Mouse (Mus musculus) midbrain, embryonic 14.5 days (tissue): ENCODE measurements at regions not wholly inside any gene's neighbourhood (a gene's known extent, or its start where the extent isn't known, plus 50 kb on each side); places are given as distances from the start of the nearest gene placed in this dataset.
A peak's percentile ranks its signal among the peaks of the same experiment; 100 is the strongest.

Experiments used
- ATAC-seq: fragments of 200-750 bp; cut with Nextera tagmentation; 2 replicates; pipeline ENCODE4 v1.8.0; 2017; ENCODE audit warnings: moderate number of reproducible peaks, moderate library complexity; ENCODE audit not compliant: low FRiP score, low TSS enrichment
- DNase-seq: peaks from one replicate; pipeline ENCODE4 v3.0.0-alpha.2; 2015
- H3K27ac ChIP-seq: fragments of 300-500 bp; sonication (generic); replicated peaks from 2 replicates; pipeline ENCODE4 v1.5.1; 2014; ENCODE audit warnings: mild to moderate bottlenecking, low read depth, low read length, moderate library complexity
- H3K27me3 ChIP-seq: fragments of 300-500 bp; sonication (generic); 2 replicates; pipeline ENCODE4 v1.6.1; 2014; ENCODE audit warnings: low read length, control low read depth, mixed read lengths; ENCODE audit not compliant: control insufficient read depth, insufficient read depth
- H3K36me3 ChIP-seq: fragments of 300-500 bp; sonication (generic); 2 replicates; pipeline ENCODE4 v1.6.1; 2014; ENCODE audit warnings: low read length, control low read depth; ENCODE audit not compliant: control insufficient read depth, insufficient read depth
- H3K4me1 ChIP-seq: fragments of 300-500 bp; sonication (generic); 2 replicates; pipeline ENCODE4 v1.6.1; 2014; ENCODE audit warnings: mild to moderate bottlenecking, antibody characterized with exemption, low read length, control low read depth; ENCODE audit not compliant: control insufficient read depth, insufficient read depth
- H3K4me2 ChIP-seq: fragments of 300-500 bp; sonication (generic); 2 replicates; pipeline ENCODE4 v1.6.1; 2014; ENCODE audit warnings: mild to moderate bottlenecking, low read length, moderate library complexity
- H3K4me3 ChIP-seq: fragments of 300-500 bp; sonication (generic); replicated peaks from 2 replicates; pipeline ENCODE4 v1.5.1; 2014; ENCODE audit warnings: low read depth, low read length
- H3K9ac ChIP-seq: fragments of 300-500 bp; sonication (generic); replicated peaks from 2 replicates; pipeline ENCODE4 v1.6.1; 2014; ENCODE audit warnings: mild to moderate bottlenecking, low read length, moderate library complexity
- H3K9me3 ChIP-seq: fragments of 300-500 bp; sonication (generic); 2 replicates; pipeline ENCODE4 v1.6.1; 2016; ENCODE audit warnings: low read length, control low read depth, mixed read lengths; ENCODE audit not compliant: control insufficient read depth
- WGBS: fragments of 180-500 bp; shearing (Covaris S2); extraction: QIAGEN DNeasy Blood & Tissue Kit; methylation state at CpG from one replicate; pipeline ENCODE4 v1.1.7; 2014; 5-methylcytosine and 5-hydroxymethylcytosine counted together

- H3K9ac ChIP-seq: no peak overlapping the region
- no peak overlapping the region for H3K4me2 ChIP-seq
- H3K27ac ChIP-seq: no peak overlapping the region
- DNase-seq (peak; percentile 75), ATAC-seq (no peak)
- no peaks in the 10 kb centered on the region for H3K9me3 ChIP-seq
- no peaks in the 10 kb centered on the region for H3K27me3 ChIP-seq
- H3K36me3 ChIP-seq: no peaks in the 10 kb centered on the region
- no peaks in the 10 kb centered on the region for H3K4me1 ChIP-seq
- no peak overlapping the region for H3K4me3 ChIP-seq
Observed at GRCm38 (mm10) chr2:96234613-96235012, 83.4 kb upstream of the Lrrc4c start.

- Histone ChIP-seq H3K9me3 (no peaks in the 10 kb centered on the region), H3K9ac (no peak overlapping the region), H3K27me3 (no peaks in the 10 kb centered on the region), H3K4me3 (no peak overlapping the region), H3K27ac (no peak overlapping the region), H3K4me1 (no peaks in the 10 kb centered on the region), H3K36me3 (no peaks in the 10 kb centered on the region), H3K4me2 (no peak overlapping the region)
- ATAC-seq (no peak), DNase-seq (no peak)
Observed at GRCm38 (mm10) chr2:96239246-96239645, 78.7 kb upstream of the Lrrc4c start.

GRCm38 (mm10) chr2:96240543-96241090, 77.4 kb upstream of the Lrrc4c start:
- no peak overlapping the region for H3K4me3 ChIP-seq
- H3K36me3 ChIP-seq: no peaks in the 10 kb centered on the region
- H3K27ac ChIP-seq: no peak overlapping the region
- H3K4me1 ChIP-seq: no peaks in the 10 kb centered on the region
- no peak overlapping the region for H3K4me2 ChIP-seq
- no peaks in the 10 kb centered on the region for H3K27me3 ChIP-seq
- no peaks in the 10 kb centered on the region for H3K9me3 ChIP-seq
- no peak overlapping the region for H3K9ac ChIP-seq
- ATAC-seq (no peak), DNase-seq (no peak)
- 92% methylated on average over 3 of the region's 3 CpGs for WGBS

GRCm38 (mm10) chr2:96253661-96254060, 64.3 kb upstream of the Lrrc4c start:
- H3K9ac ChIP-seq: no peak overlapping the region
- 85% methylated on average over 1 of the region's 1 CpGs for WGBS
- no peak for ATAC-seq

GRCm38 (mm10) chr2:96256491-96256890, 61.5 kb upstream of the Lrrc4c start:
- H3K4me1 ChIP-seq: no peaks in the 10 kb centered on the region
- H3K9me3 ChIP-seq: no peaks in the 10 kb centered on the region
- H3K4me2 ChIP-seq: no peak overlapping the region
- no peaks in the 10 kb centered on the region for H3K27me3 ChIP-seq
- H3K27ac ChIP-seq: no peak overlapping the region
- no peaks in the 10 kb centered on the region for H3K36me3 ChIP-seq
- ATAC-seq (no peak), DNase-seq (no peak)
- no peak overlapping the region for H3K4me3 ChIP-seq
- WGBS: 74% methylated on average over 1 of the region's 1 CpGs
- H3K9ac ChIP-seq: no peak overlapping the region

More at GRCm38 (mm10) chr2:96253661-96254060, 64.3 kb upstream of the Lrrc4c start:
- no peak overlapping the region for H3K4me2 ChIP-seq
- H3K36me3 ChIP-seq: no peaks in the 10 kb centered on the region
- no peak for DNase-seq
- H3K9me3 ChIP-seq: no peaks in the 10 kb centered on the region
- no peaks in the 10 kb centered on the region for H3K4me1 ChIP-seq
- no peak overlapping the region for H3K4me3 ChIP-seq
- H3K27me3 ChIP-seq: no peaks in the 10 kb centered on the region
- H3K27ac ChIP-seq: no peak overlapping the region
